Mouse (Mus musculus): Measurements from ENCODE around the gene Fam206a.

DNA sequence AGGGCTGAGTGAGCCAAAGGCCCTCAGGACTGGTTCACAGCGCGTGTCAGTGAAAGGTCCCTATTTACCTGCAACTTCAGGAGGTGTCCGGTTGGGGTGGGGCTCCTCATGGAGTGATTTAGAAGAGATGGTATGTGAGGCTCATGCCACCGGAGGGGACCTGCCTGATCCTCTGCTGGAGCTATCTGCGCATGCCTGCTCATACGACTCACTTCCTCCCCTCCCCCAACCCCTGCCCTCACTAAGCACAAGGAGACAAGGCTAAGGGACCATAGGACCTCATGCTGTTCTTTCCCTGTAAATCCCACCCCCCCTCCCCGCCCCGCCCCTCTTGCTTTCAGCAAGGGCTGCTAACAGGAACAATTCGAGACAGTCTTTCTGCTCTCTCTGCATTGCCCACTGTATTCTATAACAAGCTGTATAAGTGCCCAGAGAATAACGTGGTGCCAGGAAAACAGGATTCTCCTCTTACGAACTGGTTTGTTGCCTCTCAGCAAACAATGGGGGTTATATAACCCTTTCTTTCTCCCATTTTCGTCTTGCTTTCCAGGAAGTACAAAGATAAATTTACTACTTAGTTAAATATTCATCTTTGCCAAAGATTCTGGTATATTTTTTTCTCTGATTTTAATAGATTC, 43.9 kb downstream of the Fam206a start:
- TF ChIP-seq CTCF (IDR thresholded peaks at IDR 0.05; ENCODE audit: control insufficient read depth, insufficient read depth, insufficient read length), result no peak
- no peak for TF ChIP-seq USF1 (IDR thresholded peaks at IDR 0.05; ENCODE audit: low read depth)
- no peak for TF ChIP-seq MYOD1 (IDR thresholded peaks at IDR 0.05; ENCODE audit: control insufficient read depth, insufficient read length, low read depth)
- TF ChIP-seq CEBPB (IDR thresholded peaks at IDR 0.05; ENCODE audit: low read depth), result no peak
- no peak for TF ChIP-seq MAX (IDR thresholded peaks at IDR 0.05)
